ENCODE assay signal across 10 mouse cellular contexts in the genomic region with DNA sequence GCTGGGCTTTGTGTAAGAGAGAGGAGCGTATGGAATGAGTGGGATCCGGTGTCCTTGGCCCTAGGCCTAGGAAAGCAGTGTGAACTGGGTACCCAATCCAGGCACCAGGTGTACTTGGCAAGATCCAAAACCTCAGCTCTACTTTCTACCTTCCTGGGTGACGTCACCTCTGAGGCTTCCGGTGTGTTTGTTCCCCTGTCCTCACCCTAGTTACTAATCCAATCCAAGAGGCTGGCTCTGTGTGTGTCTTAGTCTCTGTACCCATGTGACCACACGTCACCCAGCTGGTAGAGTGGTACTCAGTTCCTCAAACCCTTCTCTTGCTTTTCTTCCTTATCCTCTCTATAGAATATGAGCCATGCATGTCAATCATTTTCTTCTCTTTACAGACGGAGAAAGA.
DNase-seq lines count a peak whose midpoint lies in the region; ATAC-seq and TF ChIP-seq lines count a peak whose summit lies in the region.
"Had no signal": no experiment of that assay in that cellular context is flagged by ENCODE, and none has a peak within 500 bp of the region (broad histone marks: within the 10 kb centered on the region; RNA-seq: fewer than 3 reads in every experiment).

No protein-coding gene starts in this region.

- no peak for DNase-seq in heart, postnatal 10 days
- peak; percentile 67 for DNase-seq in A20 (ENCODE audit: low read depth, low spot score)
- no peak for DNase-seq in urinary bladder, postnatal 4 days (ENCODE audit: low spot score in 2 of 2)
- DNase-seq in forebrain, postnatal 0 days, result no peak
- DNase-seq in left cerebral cortex, adult 8-10 months (ENCODE audit: low spot score in 2 of 2), result no peak
- DNase-seq: adrenal gland, postnatal 10 days had no signal

- TF ChIP-seq CTCF in forebrain, postnatal 0 days (IDR thresholded peaks at IDR 0.05; ENCODE audit: low read depth), result no peak

- no peaks in the 10 kb centered on the region for H3K9me3 ChIP-seq in heart, embryonic 11.5 days (replicated peaks; ENCODE audit: control insufficient read depth, low read length)
- no peaks in the 10 kb centered on the region for H3K9me3 ChIP-seq in heart, embryonic 16.5 days (replicated peaks; ENCODE audit: control insufficient read depth, low read length)
- no peaks in the 10 kb centered on the region for H3K9me3 ChIP-seq in forebrain, postnatal 0 days (ENCODE audit: low read length)
- H3K9me3 ChIP-seq: neural tube, embryonic 12.5 days had no signal

- 82% methylated on average over 6 of the region's 6 CpGs for WGBS in heart, embryonic 11.5 days (ENCODE audit: insufficient replicate concordance)
- WGBS in heart, embryonic 16.5 days, result 82% methylated on average over 6 of the region's 6 CpGs
- 85% methylated on average over 6 of the region's 6 CpGs for WGBS in forebrain, postnatal 0 days

- H3K4me3 ChIP-seq in heart, embryonic 11.5 days (ENCODE audit: low read depth, low read length), result no peak overlapping the region
- no peak overlapping the region for H3K4me3 ChIP-seq in heart, embryonic 16.5 days (ENCODE audit: low read length)
- H3K4me3 ChIP-seq in forebrain, postnatal 0 days (ENCODE audit: low read depth, low read length), result no peak overlapping the region
- H3K4me3 ChIP-seq: neural tube, embryonic 12.5 days had no signal

- H3K36me3 ChIP-seq in heart, embryonic 11.5 days (ENCODE audit: control insufficient read depth, insufficient read depth, low read length), result no peaks in the 10 kb centered on the region
- H3K36me3 ChIP-seq in heart, embryonic 16.5 days (ENCODE audit: control insufficient read depth, insufficient read depth), result no peaks in the 10 kb centered on the region
- H3K36me3 ChIP-seq in forebrain, postnatal 0 days (ENCODE audit: insufficient read depth), result no peaks in the 10 kb centered on the region
- H3K36me3 ChIP-seq: neural tube, embryonic 12.5 days had no signal

- 0 out of 2 replicates have a peak overlapping the region, but pooled peaks have one; percentile 7 for H3K27ac ChIP-seq in heart, embryonic 11.5 days (ENCODE audit: low read depth, low read length)
- peak overlapping the region; percentile 87 for H3K27ac ChIP-seq in heart, embryonic 16.5 days (ENCODE audit: low read length)
- H3K27ac ChIP-seq in forebrain, postnatal 0 days (ENCODE audit: low read depth, low read length), result no peak overlapping the region
- H3K27ac ChIP-seq: neural tube, embryonic 12.5 days had no signal

- peaks cover 46% of the 10 kb centered on the region for H3K4me1 ChIP-seq in heart, embryonic 11.5 days (ENCODE audit: control insufficient read depth, insufficient read depth, low read length)
- peaks cover 49% of the 10 kb centered on the region for H3K4me1 ChIP-seq in heart, embryonic 16.5 days (ENCODE audit: control insufficient read depth, insufficient read depth, low read length)
- no peaks in the 10 kb centered on the region for H3K4me1 ChIP-seq in forebrain, postnatal 0 days (ENCODE audit: insufficient read depth)
- H3K4me1 ChIP-seq: neural tube, embryonic 12.5 days had no signal

- H3K4me2 ChIP-seq in heart, embryonic 11.5 days, result no peak overlapping the region
- H3K4me2 ChIP-seq in heart, embryonic 16.5 days (ENCODE audit: low read depth, low read length), result no peak overlapping the region
- no peak overlapping the region for H3K4me2 ChIP-seq in forebrain, postnatal 0 days (ENCODE audit: low read depth)
- H3K4me2 ChIP-seq: neural tube, embryonic 12.5 days had no signal

- no peak overlapping the region for H3K9ac ChIP-seq in heart, embryonic 11.5 days (ENCODE audit: low read depth, low read length)
- H3K9ac ChIP-seq in heart, embryonic 16.5 days (ENCODE audit: low read length), result no peak overlapping the region
- no peak overlapping the region for H3K9ac ChIP-seq in forebrain, postnatal 0 days
- H3K9ac ChIP-seq: neural tube, embryonic 12.5 days had no signal

- intact Hi-C loops in heart, postnatal 10 days (cut with DNase I), result no loop called here

- H3K27me3 ChIP-seq in heart, embryonic 11.5 days (ENCODE audit: control insufficient read depth, insufficient read depth, low read length), result no peaks in the 10 kb centered on the region
- H3K27me3 ChIP-seq in heart, embryonic 16.5 days (ENCODE audit: control insufficient read depth, insufficient read depth, low read length), result no peaks in the 10 kb centered on the region
- H3K27me3 ChIP-seq in forebrain, postnatal 0 days (ENCODE audit: insufficient read depth, low read length), result no peaks in the 10 kb centered on the region
- H3K27me3 ChIP-seq: neural tube, embryonic 12.5 days had no signal

- no peak for ATAC-seq in heart, embryonic 11.5 days (replicated peaks; ENCODE audit: insufficient number of reproducible peaks, low FRiP score, low TSS enrichment)
- ATAC-seq in heart, embryonic 16.5 days (replicated peaks; ENCODE audit: extremely low read depth, insufficient read depth, low FRiP score), result no peak
- ATAC-seq in monocyte, adult 5-6 weeks (replicated peaks; ENCODE audit: insufficient number of reproducible peaks, low FRiP score, low TSS enrichment, poor library complexity, severe bottlenecking), result peak; percentile 59
- no peak for ATAC-seq in forebrain, postnatal 0 days
